Mouse (Mus musculus) G1E (cell line): ENCODE data around the gene Amdhd1.

ENCODE experiments used
- CTCF ChIP-seq: IDR thresholded peaks from 2 replicates; pipeline ENCODE4 v1.5.1; 2012; ENCODE audit warnings: low read depth, low read length, inconsistent platforms, mixed read lengths
- GATA1 ChIP-seq: IDR thresholded peaks from 2 replicates; pipeline ENCODE4 v1.6.1; 2012; ENCODE audit warnings: borderline replicate concordance, low read length, inconsistent platforms, mixed read lengths
- POLR2AphosphoS5 ChIP-seq: IDR thresholded peaks from 2 replicates; pipeline ENCODE4 v1.6.1; 2012; ENCODE audit warnings: low read depth, low read length, inconsistent platforms; ENCODE audit not compliant: insufficient replicate concordance
- TAL1 ChIP-seq: conservative IDR thresholded peaks from 2 replicates; pipeline ENCODE4 v1.6.1; 2012; ENCODE audit warnings: low read depth, low read length, inconsistent platforms, mixed read lengths

- TF ChIP-seq TAL1 = no peak
- TF ChIP-seq CTCF = no peak
- no peak for TF ChIP-seq GATA1
- no peak for TF ChIP-seq POLR2AphosphoS5
Observed at GRCm38 (mm10) chr10:93515927-93516326, 23.9 kb downstream of the Amdhd1 start.
